Mouse (Mus musculus): Measurements from ENCODE around the gene Spire2.
A peak's percentile ranks its signal among the peaks of the same experiment; 100 is the strongest.

Spire2 gene

DNA sequence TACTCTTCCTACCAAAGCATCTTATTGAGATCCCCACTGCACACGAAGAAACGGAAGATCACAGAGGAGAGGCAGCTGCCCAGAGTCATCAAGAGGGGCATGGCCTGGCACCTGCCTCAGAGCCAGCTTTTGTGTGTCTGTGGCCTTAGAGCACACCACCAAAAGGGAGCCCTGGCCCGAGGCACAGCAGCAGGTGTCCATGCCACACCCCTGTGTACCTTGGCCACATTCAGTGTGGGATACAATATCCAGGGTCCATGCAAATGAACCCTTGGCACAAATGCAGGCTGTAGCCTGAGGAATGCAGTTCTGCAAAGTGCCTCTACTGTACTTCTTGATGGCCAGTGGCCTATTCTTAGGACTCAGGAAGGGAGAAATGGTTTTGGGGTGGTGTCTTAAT lies 5.0 kb downstream of the Spire2 start:
- no peak for DNase-seq

DNA sequence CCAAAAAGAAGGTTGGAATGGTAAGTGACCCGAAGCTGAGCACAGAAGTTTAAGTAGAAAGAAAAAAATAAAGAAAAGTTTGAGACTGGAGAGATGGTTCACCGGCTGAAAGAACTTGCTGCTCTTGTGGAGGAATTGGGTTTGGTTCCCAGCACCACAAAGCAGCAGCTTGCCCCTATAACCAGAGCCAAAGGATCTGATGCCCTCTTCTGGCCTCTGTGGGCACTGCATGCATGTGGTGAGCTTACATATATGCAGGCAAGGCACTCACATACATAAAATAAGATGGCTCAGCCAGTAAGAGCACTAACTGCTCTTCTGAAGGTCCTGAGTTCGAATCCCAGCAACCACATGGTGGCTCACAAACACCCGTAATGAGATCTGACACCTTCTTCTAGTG lies 7.6 kb downstream of the Spire2 start:
- DNase-seq: no peak

- no peak for DNase-seq
Observed at GRCm38 (mm10) chr8:123341040-123342015, 8.8 kb downstream of the Spire2 start.

- no peak for DNase-seq
Observed at GRCm38 (mm10) chr8:123342253-123342652, 9.7 kb downstream of the Spire2 start.

DNA sequence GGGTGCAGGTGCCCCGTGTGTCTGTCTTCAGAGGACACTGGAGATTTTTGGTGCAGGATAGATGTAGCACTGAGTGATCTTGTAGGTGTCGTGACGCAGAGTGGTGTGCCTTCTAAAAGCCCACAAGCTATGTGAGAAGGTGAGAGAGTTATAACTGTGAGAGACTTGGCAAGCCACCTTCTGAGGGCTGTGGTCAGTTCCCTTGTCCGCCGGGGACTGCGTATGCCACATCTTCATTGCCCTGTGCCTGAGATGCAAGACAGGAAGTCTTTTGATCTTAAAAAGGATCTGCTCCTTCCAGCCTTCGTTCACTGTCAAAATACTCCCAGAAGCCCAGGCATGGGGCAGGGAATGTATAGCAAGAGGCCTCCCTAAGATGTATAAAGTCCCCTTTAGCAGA lies 10.4 kb downstream of the Spire2 start:
- DNase-seq: no peak

- no peak for DNase-seq
Observed at GRCm38 (mm10) chr8:123343422-123343821, 10.9 kb downstream of the Spire2 start.

- DNase-seq: no peak
Observed at GRCm38 (mm10) chr8:123345135-123345534, 12.6 kb downstream of the Spire2 start.

DNA sequence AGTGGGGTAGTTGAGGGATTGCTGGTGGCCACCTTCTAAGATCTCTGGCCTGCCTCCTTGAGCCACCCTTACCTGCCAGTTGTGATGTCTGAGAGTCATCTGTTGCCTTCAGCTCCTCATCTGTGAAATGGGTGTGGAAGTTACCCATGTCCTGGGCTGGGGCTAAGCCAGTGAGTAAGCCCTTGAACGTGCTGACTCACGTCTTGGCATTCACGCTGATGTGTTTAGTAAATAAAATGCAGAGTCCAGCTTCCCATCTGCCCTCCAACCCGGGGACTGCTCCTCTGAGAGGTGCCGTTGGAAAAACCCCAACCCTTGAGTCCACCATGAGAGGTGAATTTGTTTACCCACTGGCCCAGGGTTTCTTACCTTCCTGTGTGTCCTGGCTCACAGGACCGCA lies 13.3 kb downstream of the Spire2 start:
- DNase-seq: no peak

DNA sequence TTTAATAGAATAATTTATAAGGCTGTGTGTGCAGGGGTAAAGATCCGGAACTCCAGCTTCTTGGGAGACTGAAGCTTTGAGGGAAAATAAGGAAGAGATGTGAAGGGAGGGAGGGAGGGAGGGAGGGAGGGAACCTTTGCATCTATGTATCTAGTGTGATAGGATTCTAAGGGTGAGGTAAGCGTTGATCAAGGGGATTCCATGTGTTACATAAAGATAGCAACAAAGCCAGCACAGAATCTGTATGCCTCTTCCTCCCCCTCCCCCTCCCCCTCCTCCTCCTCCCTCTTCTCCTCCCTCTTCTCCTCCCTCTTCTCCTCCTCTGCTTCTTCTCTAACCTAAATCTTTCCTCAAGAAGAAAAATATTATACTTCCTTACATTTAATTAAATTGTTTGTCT lies 14.8 kb downstream of the Spire2 start:
- DNase-seq: no peak

DNA sequence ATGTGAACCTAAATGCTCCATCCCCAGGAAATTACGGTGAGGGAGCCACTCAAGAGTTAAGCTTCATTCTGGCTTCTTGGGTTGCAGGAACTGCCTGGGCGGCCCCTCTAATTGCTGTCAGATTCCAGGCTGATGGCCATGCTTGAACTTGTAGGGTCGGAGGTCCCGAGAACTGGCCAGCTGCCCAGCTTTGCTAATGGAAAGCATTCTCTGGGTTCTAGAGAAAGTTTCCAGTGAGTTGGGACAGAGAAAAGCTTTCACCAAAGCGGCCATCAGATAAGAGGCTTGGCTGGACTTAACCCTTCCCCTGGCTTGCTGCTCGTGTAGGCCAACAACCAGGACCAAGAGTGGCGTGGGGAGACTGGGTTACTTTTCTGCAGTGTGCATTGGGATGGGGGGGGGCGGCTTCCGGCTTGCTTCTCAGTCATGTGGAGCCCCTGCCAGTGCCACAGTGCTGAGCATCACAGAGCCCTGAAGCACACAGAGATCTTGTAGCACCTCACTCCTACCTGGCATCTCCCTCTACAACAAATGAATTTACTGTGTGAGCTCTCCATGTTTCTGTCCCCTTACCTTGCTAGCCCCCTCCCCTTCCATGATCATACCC lies 15.8 kb downstream of the Spire2 start:
- no peak for DNase-seq

GRCm38 (mm10) chr8:123349073-123349472 lies 16.6 kb downstream of the Spire2 start:
- DNase-seq: no peak

DNA sequence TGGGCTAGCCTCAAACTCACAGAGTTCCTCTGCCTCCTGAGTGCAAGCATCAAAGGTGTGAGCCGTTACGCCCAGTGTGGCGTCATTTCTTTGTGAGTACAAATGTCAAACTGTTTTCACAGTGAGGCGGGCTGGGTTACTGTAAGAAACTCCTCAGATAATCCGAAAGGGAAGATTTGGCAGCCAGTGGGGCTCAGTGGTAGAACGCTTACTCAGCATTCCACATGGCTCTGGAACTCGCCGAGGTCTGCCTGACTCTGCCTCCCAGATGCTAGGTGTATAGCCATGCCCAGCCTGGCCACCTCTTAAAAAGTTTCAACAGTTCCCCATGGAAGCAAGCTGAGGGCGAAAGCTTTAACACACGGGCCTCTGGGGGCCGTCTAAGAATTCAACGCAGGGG lies 19.6 kb downstream of the Spire2 start:
- DNase-seq: no peak

DNA sequence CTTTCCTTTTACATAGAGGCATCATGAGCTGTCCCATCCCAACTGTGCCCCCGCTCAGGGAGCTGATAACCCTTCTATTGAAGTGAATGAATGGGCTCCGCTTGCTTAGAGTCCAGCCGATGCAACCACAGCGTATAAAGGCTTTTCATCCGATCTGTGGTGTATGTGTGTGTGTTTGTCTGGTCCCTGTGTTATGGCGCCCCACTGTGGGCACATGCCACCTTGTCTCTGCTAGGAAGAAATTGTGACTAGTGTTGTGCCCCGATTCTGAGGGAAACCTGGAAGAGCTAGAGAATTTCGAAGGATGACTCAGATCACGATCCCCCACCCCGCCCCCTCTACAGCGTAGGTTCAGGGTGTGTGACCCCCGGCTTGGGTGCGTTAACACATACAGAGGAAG lies 20.3 kb downstream of the Spire2 start:
- DNase-seq: peak; percentile 56

DNA sequence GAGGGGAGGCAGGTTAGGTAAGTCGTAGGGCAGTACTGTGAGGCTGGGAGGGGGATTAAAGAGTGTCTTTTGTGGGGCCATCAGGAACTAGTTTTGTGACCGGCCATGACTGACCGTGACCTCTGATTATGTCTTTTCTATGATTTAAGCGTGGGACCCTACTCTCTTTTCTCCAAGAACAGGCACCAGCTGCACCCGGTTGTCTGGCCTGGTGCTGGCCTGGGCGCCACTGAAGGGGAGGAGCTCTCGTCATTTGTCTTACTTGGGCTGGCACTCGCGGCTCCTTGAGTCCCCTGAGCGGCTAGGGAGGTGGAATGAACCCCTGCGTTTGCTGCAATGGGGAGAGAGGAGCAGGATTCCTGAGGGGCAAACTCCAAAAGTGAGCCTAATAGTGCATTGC lies 20.7 kb downstream of the Spire2 start:
- no peak for DNase-seq

GRCm38 (mm10) chr8:123361082-123361739 lies 28.7 kb downstream of the Spire2 start:
- DNase-seq: peak; percentile 67

GRCm38 (mm10) chr8:123373403-123374238 lies 41.1 kb downstream of the Spire2 start, which contains the start of gene Tcf25:
Gene Tcf25 (plus strand): TSS chr8:123373753.
- peak; percentile 96 for DNase-seq

DNA sequence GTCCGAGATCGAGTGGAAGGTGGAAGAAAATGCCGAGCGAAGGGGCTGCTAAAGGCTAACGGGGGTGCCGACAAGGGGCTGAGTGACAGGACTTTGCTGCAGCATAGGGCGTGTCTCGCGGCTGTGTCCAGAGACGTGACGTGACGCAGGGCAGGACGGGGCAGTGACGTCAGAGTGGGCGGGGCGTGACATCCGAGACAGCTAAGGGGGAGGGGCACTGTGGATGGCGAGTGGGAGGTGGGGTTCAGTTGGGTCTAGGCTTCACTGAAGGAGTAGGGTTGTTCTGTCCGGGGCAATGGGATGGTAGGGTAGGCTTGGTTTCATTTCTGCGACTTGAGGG lies 41.7 kb downstream of the Spire2 start:
- peak; percentile 93 for DNase-seq

- no peak for DNase-seq
Observed at GRCm38 (mm10) chr8:123375701-123376100, 43.2 kb downstream of the Spire2 start.

- no peak for DNase-seq
Observed at GRCm38 (mm10) chr8:123376106-123376505, 43.6 kb downstream of the Spire2 start.

DNA sequence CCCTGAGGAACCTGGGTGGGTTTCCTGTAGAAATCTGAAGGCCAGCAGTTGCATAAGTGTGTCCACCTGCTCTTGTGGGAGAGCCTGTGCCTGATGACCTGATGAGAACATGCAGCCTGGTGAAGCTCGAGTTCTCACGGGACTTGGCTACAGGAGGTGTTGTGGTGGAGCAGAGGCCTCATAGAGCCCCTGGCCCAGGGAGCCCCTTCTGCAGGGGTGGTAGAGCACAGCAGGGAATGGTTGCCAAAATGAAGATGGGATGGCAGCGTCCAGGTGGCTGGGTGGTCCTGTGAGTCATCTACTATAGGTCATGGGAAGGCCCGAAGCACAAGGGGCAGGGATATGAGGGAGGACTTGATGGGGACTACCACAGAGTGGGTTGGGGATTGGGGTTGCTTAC lies 49.2 kb downstream of the Spire2 start:
- DNase-seq: no peak

- no peak for DNase-seq
Observed at GRCm38 (mm10) chr8:123382516-123382915, 50.0 kb downstream of the Spire2 start.

- DNase-seq: no peak
Observed at GRCm38 (mm10) chr8:123384883-123385540, 52.5 kb downstream of the Spire2 start.

Data from layer of hippocampus, adult 9-11 months (tissue).